Mouse (Mus musculus): ENCODE measurements around the gene Zfhx3.

DNA sequence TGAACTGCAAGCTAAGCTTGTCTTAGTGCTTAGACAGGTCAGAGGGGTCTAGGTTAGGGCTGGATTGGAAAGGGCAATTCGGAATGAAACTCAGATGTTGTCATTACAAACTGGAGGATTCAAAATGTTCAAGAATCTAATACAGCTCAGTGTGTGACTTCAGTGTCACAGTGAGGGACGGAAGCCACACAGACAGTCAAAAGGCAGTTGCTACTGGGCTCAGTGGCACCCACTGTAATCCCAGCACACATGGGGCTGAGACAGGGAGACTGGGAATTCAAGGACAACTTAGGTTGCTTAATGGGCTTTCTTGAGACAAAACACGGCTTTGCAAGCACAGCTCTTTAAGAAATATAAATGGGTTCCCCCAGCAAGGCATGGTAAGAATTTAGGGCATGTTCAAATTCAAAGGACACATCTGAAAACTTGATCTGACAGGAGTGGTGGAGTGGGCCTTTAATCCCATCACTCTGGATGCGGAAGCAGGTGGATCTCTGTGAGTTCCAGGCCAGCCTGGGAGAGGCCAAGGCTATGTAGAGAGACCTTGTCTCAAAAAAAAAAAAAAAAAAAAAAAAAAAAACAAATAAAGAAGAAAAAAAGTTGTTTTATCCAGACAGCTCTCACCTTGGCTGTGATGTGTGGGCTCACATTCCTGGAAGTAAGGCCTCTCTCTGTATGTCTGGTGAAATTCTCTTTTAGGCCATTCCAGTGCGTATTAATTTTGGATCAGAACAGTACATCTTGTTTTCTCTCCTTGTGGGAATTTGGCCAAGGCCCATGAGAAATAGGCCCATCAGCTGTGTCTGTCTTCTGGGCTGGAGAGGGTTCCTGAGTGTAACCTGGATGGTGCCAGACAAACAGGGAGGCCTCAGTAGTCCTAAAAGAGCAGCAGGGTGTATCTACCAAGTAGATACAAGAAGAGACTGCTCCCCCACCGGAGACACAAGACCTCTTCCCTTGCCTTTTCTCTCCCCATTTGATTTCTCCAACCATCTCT lies 750.5 kb downstream of the Zfhx3 start:
- TF ChIP-seq CTCF (IDR thresholded peaks at IDR 0.05; ENCODE audit: control insufficient read depth, insufficient read depth, low read length) (no peak), POLR2A (IDR thresholded peaks at IDR 0.05; ENCODE audit: borderline replicate concordance, control insufficient read depth, low read depth, low read length) (no peak)
